Mouse (Mus musculus) lung, adult 2 months (tissue): ENCODE measurements around the gene Uvrag.

Source experiments
- CTCF ChIP-seq: fragments of 200-500 bp; IDR thresholded peaks from 2 replicates; pipeline ENCODE4 v1.5.1; 2011; ENCODE audit warnings: mild to moderate bottlenecking, low read length, control low read depth; ENCODE audit not compliant: insufficient read depth
- POLR2A ChIP-seq: fragments of 200-500 bp; IDR thresholded peaks from 2 replicates; pipeline ENCODE4 v1.6.1; 2011; ENCODE audit warnings: low read depth, mild to moderate bottlenecking, control low read depth, low read length, borderline replicate concordance; ENCODE audit errors: extremely low read depth

DNA sequence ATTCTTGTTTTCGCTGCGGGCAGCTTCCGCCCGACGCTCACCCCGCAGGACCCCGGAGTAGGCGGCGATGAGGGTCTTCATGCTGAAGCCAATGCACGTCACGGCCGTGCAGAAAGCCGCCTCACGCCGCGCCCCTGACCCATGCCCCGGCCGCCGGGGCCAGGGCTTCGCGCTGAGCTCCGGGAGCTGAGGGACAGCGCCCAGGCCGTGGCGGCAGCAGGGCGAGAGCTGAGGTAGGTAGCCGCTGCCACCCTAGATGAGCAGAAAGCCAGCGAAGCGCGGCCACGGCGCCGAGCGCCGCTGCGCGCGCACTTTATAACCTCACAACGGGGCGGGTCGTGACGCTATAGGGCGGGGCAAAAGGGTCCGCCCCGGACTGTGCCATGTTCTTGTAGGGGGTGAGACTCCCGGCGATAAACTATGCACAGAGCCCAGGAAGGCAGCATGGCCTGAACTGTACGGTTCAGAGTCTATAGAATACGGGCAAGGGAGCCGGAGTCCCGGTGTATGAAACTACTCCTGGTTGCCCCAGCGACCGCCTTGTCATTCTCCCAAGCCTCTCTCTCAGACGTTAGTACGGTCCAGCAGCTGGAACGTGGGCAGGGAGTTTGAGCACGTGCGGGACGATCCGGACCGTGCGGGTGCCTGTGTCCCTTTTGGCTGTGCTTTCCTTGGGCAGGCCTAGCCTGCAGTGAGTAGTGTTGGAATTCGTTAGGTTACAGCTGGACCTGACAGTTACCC lies 41.7 kb upstream of the Uvrag start, which contains the start of gene Dgat2:
- no peak for TF ChIP-seq CTCF
- peak; percentile 98 for TF ChIP-seq POLR2A
